Mouse (Mus musculus) G1E (cell line): ENCODE measurements around the gene Ppa1.

Experiments
- CTCF ChIP-seq: IDR thresholded peaks from 2 replicates; pipeline ENCODE4 v1.5.1; 2012; ENCODE audit warnings: low read depth, low read length, inconsistent platforms, mixed read lengths
- POLR2AphosphoS5 ChIP-seq: IDR thresholded peaks from 2 replicates; pipeline ENCODE4 v1.6.1; 2012; ENCODE audit warnings: low read depth, low read length, inconsistent platforms; ENCODE audit not compliant: insufficient replicate concordance

DNA sequence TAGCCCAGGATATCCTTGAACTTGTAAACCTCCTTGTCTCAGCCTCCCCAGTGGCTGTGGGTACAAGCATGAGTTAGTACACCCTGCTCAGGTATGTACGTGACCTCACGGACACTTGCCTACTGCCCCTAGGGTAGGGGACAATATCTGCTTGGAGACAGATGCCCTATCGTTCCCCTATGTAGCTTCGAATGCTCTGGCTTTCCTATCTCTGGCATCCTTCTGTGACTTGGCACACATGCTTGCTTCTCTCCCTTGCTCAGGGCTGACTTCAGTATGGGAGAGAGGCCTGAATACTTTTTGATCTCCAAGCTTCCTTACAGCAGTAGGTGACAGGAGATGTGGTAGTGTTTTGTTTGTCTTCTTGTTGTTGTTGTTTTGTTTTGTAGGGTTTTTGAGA, 65.8 kb downstream of the Ppa1 start:
- TF ChIP-seq CTCF (no peak), POLR2AphosphoS5 (no peak)
